Mouse (Mus musculus): Measurements from ENCODE around the gene Rundc3b. TPM values are rescaled to one million over a fixed set of nuclear protein-coding genes. Genes with fewer than 3 reads are reported as not detected.

Rundc3b gene
- polyA plus RNA-seq, 1 experiment, result 0.32 TPM

GRCm38 (mm10) chr5:8488701-8489297, 134.0 kb downstream of the Rundc3b start:
- no peak for DNase-seq (ENCODE audit: low read depth)

GRCm38 (mm10) chr5:8487989-8488700, 134.6 kb downstream of the Rundc3b start:
- DNase-seq (ENCODE audit: low read depth), result no peak

- DNase-seq (ENCODE audit: low read depth), result no peak
These were observed 166.2 kb downstream of the Rundc3b start for GRCm38 (mm10) chr5:8456561-8456960.

- DNase-seq (ENCODE audit: low read depth), result no peak
These were observed 167.2 kb downstream of the Rundc3b start for GRCm38 (mm10) chr5:8455565-8455964.

Other genes with a start within 250 kb of the Rundc3b start
- 1.5 and 1.8 TPM in 2 replicates for gene Dbf4, start 200.2 kb downstream of the Rundc3b start, polyA plus RNA-seq (2012; rRNA removed)
- 2.8 and 3.2 TPM in 2 replicates for gene Slc25a40, start 200.1 kb downstream of the Rundc3b start, polyA plus RNA-seq (2012; rRNA removed)
- 5.2 and 5.8 TPM in 2 replicates for gene Abcb1a, start 37.1 kb upstream of the Rundc3b start, polyA plus RNA-seq (2012; rRNA removed)
- 2.6 and 4.4 TPM in 2 replicates for gene Abcb1b, start 175.2 kb upstream of the Rundc3b start, polyA plus RNA-seq (2012; rRNA removed)